Mouse (Mus musculus) CH12.LX (cell line): ENCODE data around the gene Nipsnap2.

ENCODE experiments used
- CTCF ChIP-seq, 2 experiments: IDR thresholded peaks in 1 of 2; conservative IDR thresholded peaks in 1 of 2; 2 replicates each; pipeline ENCODE4 v1.5.1; 2011 to 2012; ENCODE audit warnings: low read depth in 2 of 2, low read length in 2 of 2, improper control_type of control experiment in 1 of 2, inconsistent platforms in 1 of 2, mild to moderate bottlenecking in 1 of 2, moderate library complexity in 1 of 2
- E2F4 ChIP-seq: IDR thresholded peaks from 2 replicates; pipeline ENCODE4 v1.6.1; 2011; ENCODE audit warnings: low read depth, low read length, improper control_type of control experiment; ENCODE audit not compliant: insufficient replicate concordance
- EP300 ChIP-seq: IDR thresholded peaks from 2 replicates; pipeline ENCODE4 v1.6.1; 2011; ENCODE audit warnings: low read length, improper control_type of control experiment
- ETS1 ChIP-seq: conservative IDR thresholded peaks from 2 replicates; pipeline ENCODE4 v1.6.1; 2012; ENCODE audit warnings: low read depth, mild to moderate bottlenecking, inconsistent platforms, low read length, improper control_type of control experiment, moderate library complexity
- JUN ChIP-seq: IDR thresholded peaks from 2 replicates; pipeline ENCODE4 v1.6.1; 2011; ENCODE audit warnings: low read depth, mild to moderate bottlenecking, low read length, improper control_type of control experiment, moderate library complexity; ENCODE audit not compliant: insufficient read depth
- MEF2A ChIP-seq: IDR thresholded peaks from 2 replicates; pipeline ENCODE4 v1.6.1; 2014; ENCODE audit warnings: low read depth, mild to moderate bottlenecking, inconsistent platforms, low read length, improper control_type of control experiment, borderline replicate concordance
- POLR2A ChIP-seq: IDR thresholded peaks from 2 replicates; pipeline ENCODE4 v1.6.1; 2011; ENCODE audit warnings: low read depth, mild to moderate bottlenecking, improper control_type of control experiment, low read length
- SMC3 ChIP-seq: IDR thresholded peaks from 2 replicates; pipeline ENCODE4 v1.6.1; 2011; ENCODE audit warnings: low read depth, low read length, improper control_type of control experiment
- TBP ChIP-seq: conservative IDR thresholded peaks from 2 replicates; pipeline ENCODE4 v1.6.1; 2011; ENCODE audit warnings: low read depth, low read length, improper control_type of control experiment
- USF1 ChIP-seq: IDR thresholded peaks from 2 replicates; pipeline ENCODE4 v1.6.1; 2014; ENCODE audit warnings: low read depth, mild to moderate bottlenecking, inconsistent platforms, low read length, improper control_type of control experiment
- ZC3H11A ChIP-seq: IDR thresholded peaks from 2 replicates; pipeline ENCODE4 v1.6.1; 2012; ENCODE audit warnings: low read depth, mild to moderate bottlenecking, inconsistent platforms, low read length, improper control_type of control experiment

- TF ChIP-seq USF1 (no peak), TBP (no peak), E2F4 (no peak), POLR2A (no peak), EP300 (no peak), JUN (no peak), CTCF (conservative IDR thresholded peaks at IDR 0.05 in 1 of 2, IDR thresholded peaks at IDR 0.05 in 1 of 2; ENCODE audit: low read depth in 2 of 2, low read length in 2 of 2) (no peak), ETS1 (no peak), SMC3 (no peak), ZC3H11A (no peak), MEF2A (no peak)
These were observed 37.1 kb downstream of the Nipsnap2 start for GRCm38 (mm10) chr5:129761865-129762540.
